9 mouse cellular contexts compared by ENCODE assay signal in the genomic region with DNA sequence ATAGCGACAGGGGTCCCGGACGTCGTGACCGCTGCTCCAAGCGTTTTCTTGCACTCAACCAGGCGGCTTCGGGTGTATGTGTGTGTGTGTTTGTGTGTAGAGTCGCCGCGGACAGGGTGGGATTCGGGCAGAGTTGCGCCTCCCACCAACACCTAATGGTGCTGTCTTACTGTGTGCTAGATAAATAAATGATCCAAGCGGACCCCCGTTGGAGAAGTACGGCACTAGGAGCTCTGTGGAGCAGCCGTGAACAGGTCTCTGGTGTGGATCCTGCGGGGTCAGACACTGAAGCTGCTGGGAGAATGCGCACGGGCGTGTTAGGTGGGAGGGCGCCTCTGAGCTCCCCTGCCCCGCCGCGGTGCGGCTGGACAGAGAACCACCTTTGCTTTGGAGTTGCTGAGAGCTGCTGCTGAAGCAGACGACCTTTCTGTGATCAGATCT. TPM values are rescaled to one million over a fixed set of nuclear protein-coding genes. Genes with fewer than 3 reads are reported as not detected.
DNase-seq lines count a peak whose midpoint lies in the region; ATAC-seq and TF ChIP-seq lines count a peak whose summit lies in the region.
"Had no signal": no experiment of that assay in that cellular context is flagged by ENCODE, and none has a peak within 500 bp of the region (broad histone marks: within the 10 kb centered on the region; RNA-seq: fewer than 3 reads in every experiment).

No protein-coding gene starts in this region.

- TF ChIP-seq CTCF in layer of hippocampus, adult 2 months (conservative IDR thresholded peaks at IDR 0.05), result peak; percentile 2; the same call in 1 of the 2 replicates

- H3K4me2 ChIP-seq in embryonic facial prominence, embryonic 13.5 days, result peak overlapping the region; percentile 91
- peak overlapping the region; percentile 82 for H3K4me2 ChIP-seq in midbrain, embryonic 13.5 days (replicated peaks)

- no peak overlapping the region for H3K27ac ChIP-seq in embryonic facial prominence, embryonic 13.5 days
- H3K27ac ChIP-seq in layer of hippocampus, adult 2 months, result peak overlapping the region; percentile 98
- peak overlapping the region; percentile 94 for H3K27ac ChIP-seq in midbrain, embryonic 13.5 days
- H3K27ac ChIP-seq: macrophage had no signal

- no peaks in the 10 kb centered on the region for H3K36me3 ChIP-seq in embryonic facial prominence, embryonic 13.5 days
- H3K36me3 ChIP-seq in midbrain, embryonic 13.5 days, result no peaks in the 10 kb centered on the region

- no peak overlapping the region for H3K9ac ChIP-seq in embryonic facial prominence, embryonic 13.5 days
- peak overlapping the region; percentile 84 for H3K9ac ChIP-seq in midbrain, embryonic 13.5 days (replicated peaks)

- H3K27me3 ChIP-seq in embryonic facial prominence, embryonic 13.5 days, result peaks cover 93% of the 10 kb centered on the region
- peaks cover 34% of the 10 kb centered on the region for H3K27me3 ChIP-seq in midbrain, embryonic 13.5 days

- no peak for ATAC-seq in embryonic facial prominence, embryonic 13.5 days (ENCODE audit: insufficient number of reproducible peaks, insufficient read depth, low FRiP score, low TSS enrichment, low read depth)
- peak; percentile 53 for ATAC-seq in midbrain, embryonic 13.5 days

- intact Hi-C loops in gastrocnemius, postnatal 36 days (cut with DNase I), result no loop called here

- peak overlapping the region; percentile 56 for H3K4me3 ChIP-seq in embryonic facial prominence, embryonic 13.5 days
- H3K4me3 ChIP-seq in layer of hippocampus, adult 2 months, result peak overlapping the region; percentile 75
- H3K4me3 ChIP-seq in midbrain, embryonic 13.5 days (replicated peaks), result peak overlapping the region; percentile 76

- no peaks in the 10 kb centered on the region for H3K9me3 ChIP-seq in embryonic facial prominence, embryonic 13.5 days
- no peaks in the 10 kb centered on the region for H3K9me3 ChIP-seq in midbrain, embryonic 13.5 days

- peak; percentile 64 for DNase-seq in retina, embryonic 14.5 days (ENCODE audit: low spot score)
- no peak for DNase-seq in retina, postnatal 1 day
- DNase-seq in layer of hippocampus, adult 2 months (ENCODE audit: low spot score in 2 of 2), result peak; percentile 42 to 50
- DNase-seq in urinary bladder, postnatal 25 days (ENCODE audit: low spot score), result no peak
- DNase-seq in gastrocnemius, postnatal 10 days, result no peak
- DNase-seq in gastrocnemius, postnatal 36 days, result no peak

- H3K4me1 ChIP-seq in embryonic facial prominence, embryonic 13.5 days, result peaks cover 24% of the 10 kb centered on the region
- peaks cover 25% of the 10 kb centered on the region; the same call in 1 of the 2 replicates for H3K4me1 ChIP-seq in midbrain, embryonic 13.5 days (replicated peaks)

- under 1% methylated on average over 27 of the region's 27 CpGs for WGBS in embryonic facial prominence, embryonic 13.5 days
- under 1% methylated on average over 27 of the region's 27 CpGs for WGBS in midbrain, embryonic 13.5 days

RNA-seq across cellular contexts. Expression of gene Nrg3, which starts 0.9 kb away (rescaled TPM):
- polyA plus RNA-seq in embryonic facial prominence, embryonic 13.5 days (2015; fragmentation: Nextera tagmentation; extraction: Ambion mirVana), result 0.17 and 0.55 TPM in 2 replicates
- 10 to 100 TPM; 66.9 to 70.0 TPM for total RNA-seq in layer of hippocampus, adult 2 months (2021)
- 6.8 and 7.8 TPM in 2 replicates for polyA plus RNA-seq in midbrain, embryonic 13.5 days (2015; fragmentation: Nextera tagmentation; extraction: Ambion mirVana)
- under 1 TPM; 0.14 to 0.20 TPM for total RNA-seq in gastrocnemius, postnatal 10 days (2021)
- not detected for total RNA-seq in gastrocnemius, postnatal 36 days (2021)
- polyA plus RNA-seq: macrophage had no signal

Comparison
In these comparisons a context has a peak if more than half of its experiments do, and no peak if none do; other contexts are left out.
1. DNase-seq: peak in retina, embryonic 14.5 days (single experiment) and layer of hippocampus, adult 2 months (2 of 2); none in retina, postnatal 1 day (single experiment), urinary bladder, postnatal 25 days (single experiment), gastrocnemius, postnatal 10 days (single experiment) and gastrocnemius, postnatal 36 days (0 of 2).
2. RNA of gene Nrg3, which starts 0.9 kb away (total RNA-seq): 66.9 to 70.0 TPM in layer of hippocampus, adult 2 months; 0.14 to 0.20 TPM in gastrocnemius, postnatal 10 days and not detected in gastrocnemius, postnatal 36 days; every median in the first group is over 10 times any median in the second.
3. Peak in every context shown above with its lines, with median percentiles within 50 percentile points of each other: H3K4me3 ChIP-seq.